Mouse (Mus musculus): ENCODE measurements around the gene March1. TPM values are rescaled to one million over a fixed set of nuclear protein-coding genes. Genes with fewer than 3 reads are reported as not detected.

Gene March1
- total and polyA plus RNA-seq, 2 experiments from 2014 or later, result 50.4 to 52.5 TPM

DNA sequence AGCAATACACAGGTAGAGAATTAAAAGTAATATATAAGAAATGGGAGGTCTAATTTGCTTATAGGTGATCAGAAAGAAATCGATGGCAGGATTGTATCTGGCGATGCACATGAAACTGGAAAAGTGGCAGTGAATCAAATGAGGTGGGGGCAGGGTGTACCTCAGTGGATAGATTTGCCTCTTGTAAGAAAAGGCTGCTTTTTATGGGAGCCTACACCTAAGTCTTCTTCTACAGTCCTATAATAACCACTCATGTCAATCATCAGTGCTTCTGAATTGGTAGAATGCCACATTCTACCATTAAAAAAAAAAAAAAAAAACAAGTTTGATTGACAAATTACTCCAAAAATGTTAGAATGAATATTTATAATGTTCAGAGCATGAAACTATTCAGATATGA, 567.5 kb downstream of the March1 start:
- Histone ChIP-seq H3K4me3 (ENCODE audit: low read depth, low read length) (no peak overlapping the region), H3K27me3 (ENCODE audit: insufficient read depth, low read length) (no peaks in the 10 kb centered on the region), H3K9me3 (ENCODE audit: low read length) (no peaks in the 10 kb centered on the region), H3K4me2 (ENCODE audit: low read depth, low read length, poor library complexity, severe bottlenecking) (no peak overlapping the region), H3K4me1 (ENCODE audit: insufficient read depth, low read length) (no peaks in the 10 kb centered on the region), H3K36me3 (ENCODE audit: insufficient read depth, low read length) (no peaks in the 10 kb centered on the region), H3K27ac (ENCODE audit: low read depth, low read length) (no peak overlapping the region), H3K9ac (replicated peaks; ENCODE audit: low read length, poor library complexity, severe bottlenecking) (no peak overlapping the region)
- TF ChIP-seq CTCF (IDR thresholded peaks at IDR 0.05), result no peak
- DNase-seq (ENCODE audit: low spot score) (no peak), ATAC-seq (ENCODE audit: low FRiP score) (no peak)
- 89% methylated on average over 2 of the region's 2 CpGs for WGBS

DNA sequence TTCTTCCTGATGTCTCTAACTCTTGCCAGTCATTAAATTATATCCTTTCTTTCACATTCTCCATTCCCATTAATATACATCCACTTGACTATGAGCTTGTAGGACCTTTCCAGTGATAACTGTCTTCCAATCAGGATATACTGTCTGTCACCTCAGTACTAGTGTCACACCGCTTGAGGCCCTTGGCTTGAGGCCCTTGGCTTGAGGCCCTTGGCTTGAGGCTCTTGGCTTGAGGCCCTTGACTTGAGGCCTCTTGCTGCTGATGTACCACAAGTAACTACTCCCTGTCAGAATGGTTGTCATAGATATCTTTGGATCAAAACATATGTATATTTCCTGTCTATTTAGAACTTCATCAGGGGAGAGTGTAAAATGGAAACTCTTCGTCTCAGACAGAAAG, 576.7 kb downstream of the March1 start:
- Histone ChIP-seq H3K27ac (ENCODE audit: low read depth, low read length) (no peak overlapping the region), H3K9ac (replicated peaks; ENCODE audit: low read length, poor library complexity, severe bottlenecking) (no peak overlapping the region), H3K36me3 (ENCODE audit: insufficient read depth, low read length) (no peaks in the 10 kb centered on the region), H3K4me2 (ENCODE audit: low read depth, low read length, poor library complexity, severe bottlenecking) (no peak overlapping the region), H3K9me3 (ENCODE audit: low read length) (no peaks in the 10 kb centered on the region), H3K4me1 (ENCODE audit: insufficient read depth, low read length) (no peaks in the 10 kb centered on the region), H3K4me3 (ENCODE audit: low read depth, low read length) (no peak overlapping the region), H3K27me3 (ENCODE audit: insufficient read depth, low read length) (no peaks in the 10 kb centered on the region)
- TF ChIP-seq CTCF (IDR thresholded peaks at IDR 0.05), result no peak
- DNase-seq (ENCODE audit: low spot score), result no peak
- no peak for ATAC-seq (ENCODE audit: low FRiP score)
- 90% methylated on average over 2 of the region's 2 CpGs for WGBS

DNA sequence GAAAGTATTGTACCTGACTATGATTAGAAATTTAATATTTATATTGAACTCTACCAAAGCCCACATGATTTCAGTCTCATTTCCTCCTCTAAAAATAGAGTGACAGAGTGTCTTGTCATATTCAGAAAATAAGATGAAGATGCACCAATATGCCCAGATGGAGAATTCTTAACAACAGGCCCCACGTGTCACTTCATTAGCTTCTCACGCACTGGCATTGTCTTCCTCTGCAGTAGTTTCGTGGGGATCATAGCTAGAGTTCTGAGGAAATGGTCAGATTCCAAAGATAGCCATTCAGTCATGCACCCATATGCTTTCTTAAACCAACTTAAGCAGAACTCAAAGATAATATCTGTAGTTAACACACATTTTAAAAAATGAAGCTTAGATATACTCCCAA, 582.5 kb downstream of the March1 start:
- 86% methylated on average over 3 of the region's 3 CpGs for WGBS
- DNase-seq (ENCODE audit: low spot score) (no peak), ATAC-seq (ENCODE audit: low FRiP score) (no peak)
- no peaks in the 10 kb centered on the region for H3K9me3 ChIP-seq (ENCODE audit: low read length)
- no peak overlapping the region for H3K27ac ChIP-seq (ENCODE audit: low read depth, low read length)
- H3K4me2 ChIP-seq (ENCODE audit: low read depth, low read length, poor library complexity, severe bottlenecking), result no peak overlapping the region
- H3K9ac ChIP-seq (replicated peaks; ENCODE audit: low read length, poor library complexity, severe bottlenecking), result no peak overlapping the region
- no peaks in the 10 kb centered on the region for H3K36me3 ChIP-seq (ENCODE audit: insufficient read depth, low read length)
- H3K27me3 ChIP-seq (ENCODE audit: insufficient read depth, low read length), result no peaks in the 10 kb centered on the region
- no peak overlapping the region for H3K4me3 ChIP-seq (ENCODE audit: low read depth, low read length)
- TF ChIP-seq CTCF (IDR thresholded peaks at IDR 0.05), result no peak
- H3K4me1 ChIP-seq (ENCODE audit: insufficient read depth, low read length), result no peaks in the 10 kb centered on the region

DNA sequence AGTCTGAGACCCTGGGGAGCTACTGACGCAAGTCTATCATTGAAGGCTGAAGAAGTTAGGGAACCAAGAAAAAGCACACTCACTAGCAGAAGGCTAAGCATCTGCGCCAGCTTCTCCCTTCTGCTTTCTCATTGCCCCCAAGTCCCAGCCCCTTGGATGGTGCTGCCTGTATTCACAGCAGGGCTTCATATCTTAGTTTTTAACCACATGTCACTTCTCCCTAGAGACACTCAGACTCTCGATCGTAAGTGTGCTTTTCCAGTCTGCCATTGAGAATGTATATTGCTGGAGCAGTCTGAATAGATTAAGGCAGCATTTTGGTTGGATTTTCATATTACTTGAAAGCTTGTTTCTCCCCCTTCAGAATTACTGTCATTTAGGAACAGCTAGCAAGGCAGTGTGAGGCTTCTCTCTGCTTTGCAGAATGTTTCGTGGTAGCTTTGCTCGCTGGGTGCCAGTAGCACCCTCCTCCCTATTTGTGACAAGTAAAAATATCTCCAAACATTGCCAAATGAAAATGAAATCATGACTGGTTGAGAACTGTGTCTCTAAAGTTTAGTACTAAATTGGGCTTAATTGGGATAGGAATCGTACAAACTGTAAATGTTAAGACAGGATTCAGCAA, 586.2 kb downstream of the March1 start:
- no peak overlapping the region for H3K27ac ChIP-seq (ENCODE audit: low read depth, low read length)
- no peaks in the 10 kb centered on the region for H3K27me3 ChIP-seq (ENCODE audit: insufficient read depth, low read length)
- no peak for DNase-seq (ENCODE audit: low spot score)
- WGBS, result 91% methylated on average over 7 of the region's 7 CpGs
- H3K36me3 ChIP-seq (ENCODE audit: insufficient read depth, low read length), result no peaks in the 10 kb centered on the region
- H3K9me3 ChIP-seq (ENCODE audit: low read length), result no peaks in the 10 kb centered on the region
- H3K4me1 ChIP-seq (ENCODE audit: insufficient read depth, low read length), result no peaks in the 10 kb centered on the region
- H3K4me3 ChIP-seq (ENCODE audit: low read depth, low read length), result no peak overlapping the region
- no peak overlapping the region for H3K9ac ChIP-seq (replicated peaks; ENCODE audit: low read length, poor library complexity, severe bottlenecking)
- no peak overlapping the region for H3K4me2 ChIP-seq (ENCODE audit: low read depth, low read length, poor library complexity, severe bottlenecking)
- no peak for TF ChIP-seq CTCF (IDR thresholded peaks at IDR 0.05)
- no peak for ATAC-seq (ENCODE audit: low FRiP score)

DNA sequence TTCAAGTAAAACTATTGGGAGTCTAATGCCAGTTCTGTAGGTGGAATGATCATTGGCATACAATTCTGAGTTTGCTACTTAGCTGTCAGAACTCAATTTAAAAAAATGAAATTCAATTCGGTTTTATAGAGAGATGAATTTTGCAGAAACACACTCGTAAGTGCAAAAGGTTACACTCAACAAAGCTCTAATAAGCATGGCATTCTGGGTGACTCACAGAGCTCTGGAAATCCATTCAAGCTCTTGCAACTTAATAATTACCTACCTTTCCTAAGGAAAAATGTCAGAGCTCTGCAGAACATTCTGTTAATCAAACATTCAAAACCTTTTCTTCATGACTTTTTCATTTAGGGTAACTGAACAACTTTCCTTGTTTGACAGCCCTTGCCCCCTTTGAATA, 591.9 kb downstream of the March1 start:
- no peak for TF ChIP-seq CTCF (IDR thresholded peaks at IDR 0.05)
- Histone ChIP-seq H3K4me2 (ENCODE audit: low read depth, low read length, poor library complexity, severe bottlenecking) (no peak overlapping the region), H3K27me3 (ENCODE audit: insufficient read depth, low read length) (no peaks in the 10 kb centered on the region), H3K27ac (ENCODE audit: low read depth, low read length) (no peak overlapping the region), H3K4me3 (ENCODE audit: low read depth, low read length) (no peak overlapping the region), H3K9ac (replicated peaks; ENCODE audit: low read length, poor library complexity, severe bottlenecking) (no peak overlapping the region), H3K9me3 (ENCODE audit: low read length) (no peaks in the 10 kb centered on the region), H3K4me1 (ENCODE audit: insufficient read depth, low read length) (no peaks in the 10 kb centered on the region), H3K36me3 (ENCODE audit: insufficient read depth, low read length) (no peaks in the 10 kb centered on the region)
- DNase-seq (ENCODE audit: low spot score) (no peak), ATAC-seq (ENCODE audit: low FRiP score) (no peak)
- 54% methylated on average over 2 of the region's 2 CpGs for WGBS

DNA sequence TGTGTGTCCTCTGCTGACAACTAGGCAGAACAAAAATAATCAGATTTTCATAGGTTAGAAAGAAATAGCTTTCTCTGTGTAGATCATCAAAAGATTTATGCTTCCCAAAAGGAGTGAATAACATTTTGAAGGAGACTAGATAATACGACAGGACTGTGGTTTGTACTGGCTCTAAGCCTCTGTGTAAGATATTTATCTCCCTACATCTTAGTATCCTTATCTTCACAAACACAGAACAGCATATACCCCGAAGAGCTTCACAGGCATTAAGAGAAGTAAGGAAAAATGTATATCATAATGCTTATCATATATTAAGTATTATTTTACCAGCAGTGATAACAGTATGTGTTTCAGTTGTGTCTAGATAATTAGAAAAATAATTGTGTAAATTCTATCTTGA, 592.6 kb downstream of the March1 start:
- Histone ChIP-seq H3K9me3 (ENCODE audit: low read length) (no peaks in the 10 kb centered on the region), H3K4me3 (ENCODE audit: low read depth, low read length) (no peak overlapping the region), H3K27ac (ENCODE audit: low read depth, low read length) (no peak overlapping the region), H3K36me3 (ENCODE audit: insufficient read depth, low read length) (no peaks in the 10 kb centered on the region), H3K4me2 (ENCODE audit: low read depth, low read length, poor library complexity, severe bottlenecking) (no peak overlapping the region), H3K9ac (replicated peaks; ENCODE audit: low read length, poor library complexity, severe bottlenecking) (no peak overlapping the region), H3K27me3 (ENCODE audit: insufficient read depth, low read length) (no peaks in the 10 kb centered on the region), H3K4me1 (ENCODE audit: insufficient read depth, low read length) (no peaks in the 10 kb centered on the region)
- ATAC-seq (ENCODE audit: low FRiP score) (no peak), DNase-seq (ENCODE audit: low spot score) (no peak)
- WGBS, result 72% methylated on average over 2 of the region's 2 CpGs
- TF ChIP-seq CTCF (IDR thresholded peaks at IDR 0.05), result no peak
